Comparison of ENCODE assay signal across 8 mouse cellular contexts in the genomic region with DNA sequence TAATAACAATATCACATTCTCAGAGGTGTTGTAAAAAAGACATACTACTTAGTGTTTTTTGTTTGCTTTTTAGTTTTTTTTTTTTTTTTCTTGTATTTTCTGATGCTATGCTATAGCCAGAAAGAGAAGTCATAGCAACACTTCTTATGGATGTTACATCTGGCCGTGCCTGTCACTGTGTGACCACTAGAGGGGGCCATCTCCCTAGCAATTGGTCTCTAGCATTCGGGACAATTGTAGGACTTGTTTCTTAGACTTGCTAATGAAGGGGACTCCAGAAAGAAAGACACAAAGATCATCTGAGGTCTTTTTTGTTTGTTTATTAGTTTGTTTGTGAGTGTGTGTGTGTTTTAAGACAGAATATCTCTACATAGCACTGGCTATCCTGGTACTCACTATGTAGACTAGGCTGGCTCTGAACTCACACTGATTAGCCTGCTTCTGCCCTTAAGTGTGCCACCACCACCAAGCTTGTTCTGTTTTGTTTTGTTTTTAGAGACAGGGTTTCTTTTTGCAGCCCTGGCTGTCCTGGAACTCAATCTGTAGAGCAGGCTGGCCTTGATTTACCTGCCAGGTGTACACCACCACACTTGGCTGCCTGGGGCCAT. TPM values are rescaled to one million over a fixed set of nuclear protein-coding genes. Genes with fewer than 3 reads are reported as not detected.
A peak's percentile ranks its signal among the peaks of the same experiment; 100 is the strongest.
DNase-seq lines count a peak whose midpoint lies in the region; ATAC-seq and TF ChIP-seq lines count a peak whose summit lies in the region.

No protein-coding gene starts in this region.

- no peak overlapping the region for H3K9ac ChIP-seq in forebrain, embryonic 14.5 days (ENCODE audit: low read length)

- TF ChIP-seq CTCF in lung, adult 2 months (IDR thresholded peaks at IDR 0.05; ENCODE audit: insufficient read depth, low read length) = peak; percentile 71

- no peaks in the 10 kb centered on the region for H3K9me3 ChIP-seq in forebrain, embryonic 14.5 days (replicated peaks; ENCODE audit: control insufficient read depth, low read length)

- no peak overlapping the region for H3K4me2 ChIP-seq in forebrain, embryonic 14.5 days (ENCODE audit: low read length)

- WGBS in forebrain, embryonic 14.5 days = 11% methylated on average over 2 of the region's 2 CpGs
- WGBS in lung, adult 2 months = 14% methylated on average over 2 of the region's 2 CpGs

- H3K27ac ChIP-seq in forebrain, embryonic 14.5 days (ENCODE audit: low read depth, low read length) = no peak overlapping the region

- H3K36me3 ChIP-seq in forebrain, embryonic 14.5 days (ENCODE audit: control insufficient read depth, insufficient read depth, low read length) = peaks cover 34% of the 10 kb centered on the region

- ATAC-seq in forebrain, embryonic 14.5 days = 0 out of 2 replicates have a peak, but pooled peaks have one; percentile 44

- DNase-seq in 416B (ENCODE audit: low read depth) = peak; percentile 85
- peak; percentile 73 for DNase-seq in CD4-positive, CD25-positive, alpha-beta regulatory T cell, adult 2 months (ENCODE audit: low read depth, low spot score)
- peak; percentile 47 for DNase-seq in c-Kit-negative CD71-positive TER-119-positive erythroid progenitor cells, embryonic 14.5 days (ENCODE audit: low read depth, low spot score)
- peak; percentile 75 for DNase-seq in forebrain, embryonic 14.5 days (ENCODE audit: low spot score)
- DNase-seq in kidney, postnatal 36 days = peak; percentile 41 to 83
- DNase-seq in lung, adult 2 months = peak; percentile 37
- peak; percentile 80 for DNase-seq in retina, embryonic 14.5 days (ENCODE audit: low spot score)
- no peak for DNase-seq in Muller cell, postnatal 12 days (ENCODE audit: inconsistent ontology term)

- H3K4me1 ChIP-seq in forebrain, embryonic 14.5 days (ENCODE audit: control insufficient read depth, insufficient read depth, low read length) = no peaks in the 10 kb centered on the region
- no peaks in the 10 kb centered on the region for H3K4me1 ChIP-seq in lung, adult 2 months (ENCODE audit: control insufficient read depth, insufficient read depth, low read length)

- H3K27me3 ChIP-seq in forebrain, embryonic 14.5 days (replicated peaks; ENCODE audit: control insufficient read depth, insufficient read depth, low read length) = no peaks in the 10 kb centered on the region

- H3K4me3 ChIP-seq in forebrain, embryonic 14.5 days (ENCODE audit: low read depth, low read length) = no peak overlapping the region
- H3K4me3 ChIP-seq in lung, adult 2 months (replicated peaks; ENCODE audit: extremely low read depth, low read depth, low read length) = no peak overlapping the region

- no peak for TF ChIP-seq POLR2A in lung, adult 2 months (IDR thresholded peaks at IDR 0.05; ENCODE audit: borderline replicate concordance, extremely low read depth, low read depth, low read length)

RNA-seq across cellular contexts. Expression of a gene that starts 18.3 kb away (rescaled TPM):
- polyA plus RNA-seq in forebrain, embryonic 14.5 days (2014; fragmentation: Nextera tagmentation; extraction: Ambion mirVana) = 106 and 123 TPM in 2 replicates
- polyA plus RNA-seq in lung, adult 2 months (2012; rRNA removed) = 11.5 and 16.7 TPM in 2 replicates

RNA-seq across cellular contexts. Expression of a gene that starts 29.1 kb away (rescaled TPM):
- polyA plus RNA-seq in forebrain, embryonic 14.5 days (2014; fragmentation: Nextera tagmentation; extraction: Ambion mirVana) = 1.2 TPM in 2 replicates
- polyA plus RNA-seq in lung, adult 2 months (2012; rRNA removed) = 2.3 and 4.9 TPM in 2 replicates

RNA-seq across cellular contexts. Expression of a gene that starts 36.6 kb away (rescaled TPM):
- 1.1 and 1.2 TPM in 2 replicates for polyA plus RNA-seq in forebrain, embryonic 14.5 days (2014; fragmentation: Nextera tagmentation; extraction: Ambion mirVana)
- polyA plus RNA-seq in lung, adult 2 months (2012; rRNA removed) = 1.9 and 3.7 TPM in 2 replicates

RNA-seq across cellular contexts. Expression of a gene that starts 59.8 kb away (rescaled TPM):
- 0.69 and 0.84 TPM in 2 replicates for polyA plus RNA-seq in forebrain, embryonic 14.5 days (2014; fragmentation: Nextera tagmentation; extraction: Ambion mirVana)
- polyA plus RNA-seq in lung, adult 2 months (2012; rRNA removed) = 1.7 and 4.6 TPM in 2 replicates
